Mouse (Mus musculus) liver, adult 2 months (tissue): ENCODE results near the gene Il17rd. TPM values are rescaled to one million over a fixed set of nuclear protein-coding genes. Genes with fewer than 3 reads are reported as not detected.

Experiments
- DNase-seq: peaks from one replicate; pipeline ENCODE4 v3.0.0-alpha.2; 2011; ENCODE audit warnings: low read depth, low spot score; ENCODE audit errors: extremely low read depth
- H3K27ac ChIP-seq: fragments of 200-500 bp; replicated peaks from 2 replicates; pipeline ENCODE4 v1.5.1; 2012; ENCODE audit warnings: low read depth, mild to moderate bottlenecking, control low read depth, inconsistent platforms, low read length; ENCODE audit not compliant: insufficient read depth
- H3K27me3 ChIP-seq: fragments of 200-500 bp; 2 replicates; pipeline ENCODE4 v1.6.1; 2012; ENCODE audit warnings: mild to moderate bottlenecking, moderate library complexity, low read length, inconsistent platforms; ENCODE audit not compliant: control insufficient read depth, insufficient read depth
- H3K36me3 ChIP-seq: fragments of 200-500 bp; 2 replicates; pipeline ENCODE4 v1.6.1; 2012; ENCODE audit warnings: low read length, inconsistent platforms; ENCODE audit not compliant: control insufficient read depth, insufficient read depth
- H3K4me1 ChIP-seq: fragments of 200-500 bp; 2 replicates; pipeline ENCODE4 v1.6.1; 2011; ENCODE audit warnings: low read length; ENCODE audit not compliant: control insufficient read depth, insufficient read depth
- H3K4me3 ChIP-seq: fragments of 200-500 bp; 2 replicates; pipeline ENCODE4 v1.5.1; 2011; ENCODE audit warnings: low read depth, mild to moderate bottlenecking, control low read depth, low read length, moderate library complexity; ENCODE audit not compliant: insufficient read depth
- H3K79me2 ChIP-seq: fragments of 200-500 bp; 2 replicates; pipeline ENCODE4 v1.6.1; 2012; ENCODE audit warnings: inconsistent platforms, mild to moderate bottlenecking, low read length, moderate library complexity; ENCODE audit not compliant: control insufficient read depth, insufficient read depth
- H3K9ac ChIP-seq: fragments of 200-500 bp; 2 replicates; pipeline ENCODE4 v1.6.1; 2012; ENCODE audit warnings: low read depth, mild to moderate bottlenecking, control low read depth, inconsistent platforms, low read length
- CTCF ChIP-seq: fragments of 200-500 bp; IDR thresholded peaks from 2 replicates; pipeline ENCODE4 v1.5.1; 2011; ENCODE audit warnings: low read depth, low read length, control low read depth
- POLR2A ChIP-seq: fragments of 200-500 bp; IDR thresholded peaks from 2 replicates; pipeline ENCODE4 v1.6.1; 2011; ENCODE audit warnings: low read length, control low read depth; ENCODE audit not compliant: insufficient read depth; ENCODE audit errors: extremely low read depth
- WGBS: fragments of 180-500 bp; shearing (Covaris S2); methylation state at CpG from one replicate; pipeline ENCODE4 v1.1.7; 2018; 5-methylcytosine and 5-hydroxymethylcytosine counted together
- polyA plus RNA-seq: library from polyadenylated mRNA; depleted of rRNA; stranded (reverse); fragments of >200 nt; gene quantifications from 2 replicates; pipeline ENCODE4 v1.2.3, GENCODE M21; 2012; rRNA removed
- total RNA-seq: library from RNA; depleted of rRNA; stranded (reverse); fragments of >200 nt; gene quantifications from 2 replicates; pipeline ENCODE4 v1.2.3, GENCODE M21; 2014; rRNA removed

Il17rd gene
- 0.54 and 0.55 TPM in 2 replicates for total RNA-seq
- polyA plus RNA-seq, result 0.12 and 0.16 TPM in 2 replicates

DNA sequence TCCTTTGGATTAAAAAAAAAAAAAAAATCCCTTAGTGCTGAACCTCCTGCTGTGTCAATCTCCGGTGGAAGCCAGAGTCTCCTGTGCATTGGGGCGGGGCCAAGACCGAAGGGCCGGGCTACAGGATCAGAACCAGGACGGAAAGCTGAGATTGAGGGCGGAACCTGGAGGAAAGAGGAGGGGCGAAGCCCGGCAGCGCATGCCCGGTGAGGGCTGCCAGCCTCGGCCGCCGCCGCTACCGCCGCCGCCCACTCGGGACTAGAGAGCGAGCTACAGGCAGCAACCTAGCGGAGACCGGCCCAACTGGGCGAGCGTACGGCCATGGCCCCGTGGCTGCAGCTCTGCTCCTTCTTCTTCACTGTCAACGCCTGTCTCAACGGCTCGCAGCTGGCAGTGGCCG is at the start of gene Il17rd:
Gene Il17rd, plus strand, starts transcription at position 159 of the 400 bp plus-strand sequence.
- Histone ChIP-seq H3K4me3 (peak within 1 kb of the TSS; percentile 69), H3K27ac (no peak within 1 kb of the TSS), H3K9ac (peak within 1 kb of the TSS; percentile 78), H3K36me3 (no peaks in the 10 kb centered on the region), H3K27me3 (no peaks in the 10 kb centered on the region), H3K4me1 (0 out of 2 replicates have a peak, but pooled peaks cover 3% of the 10 kb centered on the region), H3K79me2 (no peaks in the 10 kb centered on the region)
- peak; percentile 78 for DNase-seq
- TF ChIP-seq POLR2A, result no peak; the same call in 1 of the 2 replicates
- TF ChIP-seq CTCF, result no peak
- WGBS, result under 1% methylated on average over 29 of the region's 29 CpGs

DNA sequence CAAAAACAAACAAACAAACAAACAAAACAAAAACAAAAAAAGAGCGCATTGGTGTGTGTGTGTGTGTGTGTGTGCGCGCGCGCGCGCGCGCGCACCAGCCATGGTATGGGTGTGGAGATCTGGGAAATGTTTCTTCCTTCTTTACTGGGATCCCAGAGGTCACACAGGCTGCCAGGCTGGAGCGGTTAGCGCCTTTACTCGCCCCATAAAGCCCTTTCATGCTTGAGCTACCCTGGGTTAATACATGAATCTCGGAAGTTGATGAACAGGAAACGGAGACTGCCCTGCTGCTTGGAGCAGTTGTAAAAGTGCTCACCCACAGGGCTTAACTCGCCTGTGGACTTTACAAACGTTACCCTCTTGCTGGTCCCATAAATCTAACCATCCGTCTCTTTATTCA is 47.1 kb upstream of the Il17rd start:
- no peak for DNase-seq
- 89% methylated on average over 18 of the region's 18 CpGs for WGBS
- TF ChIP-seq POLR2A (no peak), CTCF (no peak)
- H3K27me3 ChIP-seq, result no peaks in the 10 kb centered on the region
- no peaks in the 10 kb centered on the region for H3K4me1 ChIP-seq
- H3K9ac ChIP-seq, result no peak overlapping the region
- no peak overlapping the region for H3K27ac ChIP-seq
- H3K79me2 ChIP-seq, result no peaks in the 10 kb centered on the region
- H3K4me3 ChIP-seq, result no peak overlapping the region
- no peaks in the 10 kb centered on the region for H3K36me3 ChIP-seq

DNA sequence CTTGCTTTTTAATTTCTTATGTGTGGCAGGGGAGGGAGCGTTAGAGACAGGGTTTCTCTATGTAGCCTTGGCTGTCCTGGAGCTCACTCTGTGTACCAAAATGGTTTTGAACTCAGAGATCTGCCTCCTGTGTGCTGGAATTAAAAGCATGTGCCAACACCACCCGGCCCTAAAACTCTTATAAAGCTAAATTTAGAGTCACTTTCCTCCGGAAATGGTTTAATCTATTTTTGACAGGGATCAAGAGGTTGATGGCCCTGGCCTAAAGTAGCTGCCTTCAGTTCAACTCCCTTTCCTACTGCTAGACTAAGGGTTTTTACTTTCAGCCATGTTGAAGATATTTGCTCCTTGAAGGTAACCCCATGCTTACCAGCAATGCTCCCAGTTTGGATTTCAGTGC is 45.3 kb upstream of the Il17rd start:
- Histone ChIP-seq H3K27me3 (no peaks in the 10 kb centered on the region), H3K36me3 (no peaks in the 10 kb centered on the region), H3K79me2 (no peaks in the 10 kb centered on the region), H3K27ac (no peak overlapping the region), H3K9ac (no peak overlapping the region), H3K4me1 (no peaks in the 10 kb centered on the region), H3K4me3 (no peak overlapping the region)
- 72% methylated on average over 3 of the region's 3 CpGs for WGBS
- DNase-seq, result no peak
- no peak for TF ChIP-seq CTCF
- no peak for TF ChIP-seq POLR2A

DNA sequence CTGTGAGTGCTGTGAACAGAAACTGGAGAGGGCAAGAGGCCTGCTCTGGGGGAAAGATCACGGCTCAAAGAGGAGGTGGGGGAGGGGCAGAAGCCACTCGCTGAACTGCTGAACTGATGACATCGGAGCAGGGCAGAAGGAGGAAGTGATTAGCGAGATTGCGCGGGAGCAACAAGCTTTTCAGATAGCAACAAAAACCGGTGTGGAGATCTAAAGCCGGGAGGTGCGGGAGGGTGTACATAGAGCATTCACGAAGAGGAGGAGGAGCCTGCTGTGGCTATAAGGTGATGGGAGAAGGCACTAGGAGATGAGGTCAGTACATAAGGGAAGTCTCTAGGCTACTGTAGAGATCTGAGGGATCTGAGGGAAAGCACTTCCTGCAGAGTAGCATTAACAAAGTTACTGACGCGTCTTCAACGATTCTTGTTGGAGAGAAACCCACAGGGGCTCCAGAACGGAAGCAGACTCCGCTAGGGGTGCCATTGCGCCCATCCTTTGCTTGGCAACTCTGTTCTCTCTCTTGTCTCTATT is 44.5 kb upstream of the Il17rd start, which contains the start of gene Hesx1:
Gene Hesx1, plus strand, starts transcription at position 206 of the 531 bp plus-strand sequence.
- no peaks in the 10 kb centered on the region for H3K79me2 ChIP-seq
- H3K4me3 ChIP-seq, result no peak within 1 kb of the TSS
- no peak within 1 kb of the TSS for H3K27ac ChIP-seq
- H3K27me3 ChIP-seq, result no peaks in the 10 kb centered on the region
- no peaks in the 10 kb centered on the region for H3K4me1 ChIP-seq
- no peak within 1 kb of the TSS for H3K9ac ChIP-seq
- TF ChIP-seq POLR2A (no peak), CTCF (no peak)
- DNase-seq, result peak; percentile 29
- WGBS, result 11% methylated on average over 16 of the region's 16 CpGs
- H3K36me3 ChIP-seq, result no peaks in the 10 kb centered on the region

DNA sequence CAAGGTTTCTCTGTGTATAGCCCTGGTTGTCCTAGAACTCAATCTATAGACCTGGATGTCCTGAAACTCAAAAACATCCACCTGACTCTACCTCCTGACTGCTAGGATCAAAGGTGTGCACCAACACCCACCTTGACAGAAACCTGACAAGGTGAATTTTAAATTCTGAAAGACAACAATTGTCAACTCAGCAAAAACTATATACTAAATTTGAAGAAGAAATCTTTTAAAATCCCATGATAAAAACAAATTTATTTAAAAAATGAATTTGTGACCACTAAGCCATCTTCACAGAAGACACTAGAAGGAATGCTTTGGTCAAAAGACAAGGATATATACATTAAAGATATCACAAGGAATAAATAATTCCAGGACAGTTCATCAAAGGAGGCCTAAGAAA is 42.5 kb upstream of the Il17rd start:
- DNase-seq, result no peak

DNA sequence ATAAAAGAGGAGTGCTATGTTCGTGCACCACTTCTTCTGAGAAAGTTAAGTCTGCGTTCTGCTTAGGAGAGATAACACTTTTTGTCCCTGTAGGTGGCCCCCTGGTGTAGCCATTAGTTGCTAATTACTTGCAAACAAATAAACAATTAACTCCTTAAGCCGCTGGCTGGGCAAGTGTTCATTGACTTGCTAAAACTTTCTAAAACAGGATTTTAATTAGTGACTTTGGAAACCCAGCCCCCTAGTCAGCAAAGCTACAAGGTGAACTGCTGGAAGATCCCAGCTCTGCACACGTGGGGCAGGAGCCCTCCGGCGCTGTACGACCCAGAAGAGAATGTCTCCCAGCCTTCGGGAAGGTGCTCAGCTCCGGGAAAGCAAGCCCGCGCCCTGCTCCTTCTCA is 38.4 kb upstream of the Il17rd start:
- DNase-seq, result no peak
- H3K4me3 ChIP-seq, result no peak overlapping the region

More for the DNA sequence above, 42.5 kb upstream of the Il17rd start:
- Histone ChIP-seq H3K36me3 (no peaks in the 10 kb centered on the region), H3K9ac (no peak overlapping the region), H3K27me3 (no peaks in the 10 kb centered on the region), H3K27ac (no peak overlapping the region), H3K79me2 (no peaks in the 10 kb centered on the region), H3K4me1 (no peaks in the 10 kb centered on the region), H3K4me3 (no peak overlapping the region)
- TF ChIP-seq POLR2A (no peak), CTCF (no peak)

More for the DNA sequence above, 38.4 kb upstream of the Il17rd start:
- Histone ChIP-seq H3K36me3 (no peaks in the 10 kb centered on the region), H3K4me1 (no peaks in the 10 kb centered on the region), H3K27ac (no peak overlapping the region), H3K79me2 (no peaks in the 10 kb centered on the region), H3K9ac (no peak overlapping the region), H3K27me3 (no peaks in the 10 kb centered on the region)
- TF ChIP-seq CTCF (no peak), POLR2A (no peak)
- WGBS, result 39% methylated on average over 11 of the region's 11 CpGs
